Mouse (Mus musculus) hindbrain, embryonic 15.5 days (tissue): ENCODE measurements around the gene Ndufv2. TPM values are rescaled to one million over a fixed set of nuclear protein-coding genes. Genes with fewer than 3 reads are reported as not detected.
"Not testable (repeated sequence)": the region's sequence is repeated elsewhere in the genome, so short reads cannot be mapped to it uniquely, and the experiment has no call there.

Experiments
- ATAC-seq: fragments of 200-750 bp; cut with Nextera tagmentation; 2 replicates; pipeline ENCODE4 v1.8.0; 2017; ENCODE audit warnings: low read depth, moderate number of reproducible peaks, moderate TSS enrichment; ENCODE audit not compliant: low FRiP score
- H3K27ac ChIP-seq: fragments of 300-500 bp; sonication (generic); replicated peaks from 2 replicates; pipeline ENCODE4 v1.5.1; 2015; ENCODE audit warnings: mild to moderate bottlenecking, inconsistent platforms
- H3K27me3 ChIP-seq: fragments of 300-500 bp; sonication (generic); 2 replicates; pipeline ENCODE4 v1.6.1; 2015; ENCODE audit warnings: control low read depth, inconsistent platforms
- H3K36me3 ChIP-seq: fragments of 300-500 bp; sonication (generic); 2 replicates; pipeline ENCODE4 v1.6.1; 2015; ENCODE audit warnings: control low read depth, inconsistent platforms
- H3K4me1 ChIP-seq: fragments of 300-500 bp; sonication (generic); replicated peaks from 2 replicates; pipeline ENCODE4 v1.6.1; 2015; ENCODE audit warnings: control low read depth, inconsistent platforms
- H3K4me2 ChIP-seq: fragments of 300-500 bp; sonication (generic); 2 replicates; pipeline ENCODE4 v1.6.1; 2015; ENCODE audit warnings: moderate library complexity, mild to moderate bottlenecking, inconsistent platforms
- H3K4me3 ChIP-seq: fragments of 300-500 bp; sonication (generic); 2 replicates; pipeline ENCODE4 v1.5.1; 2015; ENCODE audit warnings: mild to moderate bottlenecking, inconsistent platforms
- H3K9ac ChIP-seq: fragments of 300-500 bp; sonication (generic); 2 replicates; pipeline ENCODE4 v1.6.1; 2015; ENCODE audit warnings: inconsistent platforms
- H3K9me3 ChIP-seq: fragments of 300-500 bp; sonication (generic); 2 replicates; pipeline ENCODE4 v1.6.1; 2016; ENCODE audit warnings: control low read depth, inconsistent platforms
- WGBS: fragments of 180-500 bp; shearing (Covaris S2); methylation state at CpG from one replicate; pipeline ENCODE4 v1.1.7; 2015; 5-methylcytosine and 5-hydroxymethylcytosine counted together
- polyA plus RNA-seq: library from polyadenylated mRNA; unstranded; fragments of >200 nt; fragmentation: Nextera tagmentation; extraction: Ambion mirVana; gene quantifications from 2 replicates; pipeline ENCODE4 v1.2.1, GENCODE M21; 2015

The Ndufv2 gene
- polyA plus RNA-seq, 1 experiment from 2014 or later = 375 TPM

GRCm38 (mm10) chr17:66043679-66044078 is 57.7 kb downstream of the Ndufv2 start:
- not testable (repeated sequence) for ATAC-seq, H3K4me3 ChIP-seq, H3K9me3 ChIP-seq, H3K27me3 ChIP-seq, H3K4me2 ChIP-seq, H3K9ac ChIP-seq, H3K27ac ChIP-seq, H3K4me1 ChIP-seq
- 91% methylated on average over 4 of the region's 4 CpGs for WGBS
- peaks cover 21% of the 10 kb centered on the region for H3K36me3 ChIP-seq

DNA sequence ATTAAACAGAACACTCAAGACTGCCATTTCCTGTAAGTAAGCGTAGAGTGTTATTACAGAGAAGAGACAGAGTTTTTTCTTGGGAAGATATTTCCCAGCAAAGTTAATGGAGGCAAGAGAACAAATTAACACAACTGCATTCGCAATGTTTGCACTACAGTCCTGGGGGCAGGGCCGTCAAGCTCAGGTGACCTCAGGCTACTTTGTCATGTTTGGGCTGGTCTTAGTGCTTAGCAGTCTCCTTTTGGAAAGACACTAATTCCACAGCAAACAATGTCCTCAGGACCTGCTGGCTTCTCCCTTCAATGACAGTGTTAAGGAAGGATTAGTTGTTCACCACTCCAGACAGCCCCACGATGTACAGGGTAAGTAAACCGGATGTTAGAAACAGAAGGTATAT is 60.3 kb downstream of the Ndufv2 start:
- Histone ChIP-seq H3K4me2 (no peak overlapping the region), H3K27me3 (no peaks in the 10 kb centered on the region), H3K9me3 (no peaks in the 10 kb centered on the region), H3K27ac (no peak overlapping the region), H3K4me1 (no peaks in the 10 kb centered on the region), H3K9ac (no peak overlapping the region), H3K4me3 (no peak overlapping the region), H3K36me3 (peaks cover 23% of the 10 kb centered on the region)
- ATAC-seq = no peak
- 94% methylated on average over 5 of the region's 5 CpGs for WGBS

DNA sequence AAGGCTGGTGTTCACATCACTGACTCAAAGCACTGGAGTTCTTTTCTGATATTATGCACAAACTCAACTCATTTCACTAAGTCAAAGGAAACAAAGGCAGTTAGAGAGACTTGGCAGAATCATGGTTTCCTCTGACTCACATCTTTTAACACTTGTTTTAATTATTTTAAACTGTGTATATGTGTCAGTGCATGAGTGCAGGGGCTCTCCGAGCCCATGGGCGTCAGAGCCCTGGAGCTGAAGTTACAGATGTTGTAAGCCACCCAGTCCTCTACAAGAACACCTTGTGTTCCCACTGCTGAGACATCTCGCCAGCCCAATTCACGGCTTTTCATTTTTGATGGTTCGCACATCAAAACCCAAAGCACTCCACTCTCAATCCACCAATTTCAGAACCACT is 68.1 kb downstream of the Ndufv2 start:
- Histone ChIP-seq H3K9ac (no peak overlapping the region), H3K4me2 (no peak overlapping the region), H3K27ac (no peak overlapping the region), H3K36me3 (peaks cover 45% of the 10 kb centered on the region), H3K27me3 (no peaks in the 10 kb centered on the region), H3K4me1 (no peaks in the 10 kb centered on the region), H3K9me3 (no peaks in the 10 kb centered on the region), H3K4me3 (no peak overlapping the region)
- no peak for ATAC-seq
- 94% methylated on average over 5 of the region's 5 CpGs for WGBS

GRCm38 (mm10) chr17:66031991-66032390 is 69.4 kb downstream of the Ndufv2 start:
- H3K27me3 ChIP-seq = no peaks in the 10 kb centered on the region

More at GRCm38 (mm10) chr17:66031991-66032390, 69.4 kb downstream of the Ndufv2 start:
- peaks cover 48% of the 10 kb centered on the region for H3K36me3 ChIP-seq
- H3K9me3 ChIP-seq = no peaks in the 10 kb centered on the region
- no peak overlapping the region for H3K9ac ChIP-seq
- H3K4me1 ChIP-seq = no peaks in the 10 kb centered on the region
- WGBS = 88% methylated on average over 5 of the region's 5 CpGs
- H3K4me3 ChIP-seq = no peak overlapping the region
- H3K4me2 ChIP-seq = no peak overlapping the region
- no peak for ATAC-seq
- no peak overlapping the region for H3K27ac ChIP-seq

Other genes with a start within 250 kb of the Ndufv2 start
- 58.0 and 62.9 TPM in 2 replicates for gene Ralbp1, start 215.8 kb downstream of the Ndufv2 start, polyA plus RNA-seq
- gene Twsg1, start 150.3 kb downstream of the Ndufv2 start, polyA plus RNA-seq = 51.2 and 55.5 TPM in 2 replicates
- 154 TPM in 2 replicates for gene Ankrd12, start 24.5 kb downstream of the Ndufv2 start, polyA plus RNA-seq
- gene Washc1, start 10.0 kb upstream of the Ndufv2 start, polyA plus RNA-seq = 43.6 and 47.9 TPM in 2 replicates
- 6.9 and 7.3 TPM in 2 replicates for gene Ddx11, start 22.0 kb upstream of the Ndufv2 start, polyA plus RNA-seq